Mouse (Mus musculus) bone marrow, adult 2 months (tissue): ENCODE measurements around the gene Kdm4d. TPM values are rescaled to one million over a fixed set of nuclear protein-coding genes. Genes with fewer than 3 reads are reported as not detected.

Experiments used
- H3K27ac ChIP-seq: fragments of 200-500 bp; 2 replicates; pipeline ENCODE4 v1.5.1; 2012; ENCODE audit warnings: low read depth, mild to moderate bottlenecking, control low read depth, inconsistent platforms, low read length; ENCODE audit not compliant: control insufficient read depth, poor library complexity, insufficient read depth
- H3K4me1 ChIP-seq: fragments of 200-500 bp; 2 replicates; pipeline ENCODE4 v1.6.1; 2011; ENCODE audit warnings: low read length; ENCODE audit not compliant: control insufficient read depth, insufficient read depth
- H3K4me3 ChIP-seq: fragments of 200-500 bp; replicated peaks from 2 replicates; pipeline ENCODE3; 2011; ENCODE audit warnings: mild to moderate bottlenecking, low read depth, low read length, control low read depth; ENCODE audit not compliant: control insufficient read depth
- CTCF ChIP-seq: fragments of 200-500 bp; IDR thresholded peaks from 2 replicates; pipeline ENCODE4 v1.5.1; 2011; ENCODE audit warnings: low read length, control low read depth; ENCODE audit not compliant: control insufficient read depth, insufficient read depth
- POLR2A ChIP-seq: fragments of 200-500 bp; IDR thresholded peaks from 2 replicates; pipeline ENCODE4 v1.6.1; 2011; ENCODE audit warnings: low read depth, mild to moderate bottlenecking, control low read depth, low read length, borderline replicate concordance; ENCODE audit not compliant: control insufficient read depth
- WGBS: fragments of 180-500 bp; shearing (Covaris S2); methylation state at CpG from one replicate; pipeline ENCODE4 v1.1.7; 2018; 5-methylcytosine and 5-hydroxymethylcytosine counted together
- polyA plus RNA-seq: library from polyadenylated mRNA; stranded (reverse); fragments of >200 nt; gene quantifications from 2 replicates; pipeline ENCODE4 v1.2.4, GENCODE M21; 2011; ENCODE audit warnings: low replicate concordance; ENCODE audit not compliant: missing spikeins, insufficient read depth, insufficient read length

The Kdm4d gene
- polyA plus RNA-seq, 1 experiment, result not detected

DNA sequence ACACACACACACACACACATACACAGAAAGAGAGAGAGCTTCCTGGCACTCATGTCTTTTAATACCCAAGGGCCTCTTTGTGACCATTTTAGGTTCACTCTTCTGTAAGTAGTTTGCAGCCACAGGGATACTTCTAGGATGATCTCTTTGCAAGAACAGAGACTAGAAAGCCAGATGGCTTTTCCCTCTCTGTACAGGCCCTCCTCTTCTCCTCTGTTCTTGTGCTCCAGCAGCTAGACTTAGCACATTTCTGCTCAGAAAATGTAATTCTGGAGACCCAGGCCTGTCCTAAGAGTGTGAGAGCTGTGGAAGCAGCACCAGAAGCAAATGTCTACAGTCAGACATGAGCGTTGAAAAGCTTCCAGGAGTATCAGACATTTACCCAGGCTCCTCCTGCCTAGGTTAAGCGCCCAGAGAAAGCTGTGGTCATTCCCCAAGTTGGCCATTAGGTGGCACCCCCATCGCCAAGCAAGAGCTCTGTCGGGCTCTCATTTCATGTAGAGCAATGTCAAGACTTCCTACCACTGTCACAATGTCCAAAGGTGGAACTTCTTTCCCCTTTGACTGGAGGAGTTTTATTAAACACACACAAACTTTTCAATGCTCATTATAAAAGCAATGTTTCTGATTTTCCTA, 23.2 kb upstream of the Kdm4d start:
- 1% methylated on average over 4 of the region's 4 CpGs for WGBS
- Histone ChIP-seq H3K27ac (no peak overlapping the region), H3K4me3 (no peak overlapping the region), H3K4me1 (no peaks in the 10 kb centered on the region)
- no peak for TF ChIP-seq POLR2A
- TF ChIP-seq CTCF, result peak; percentile 67; the same call in 1 of the 2 replicates

DNA sequence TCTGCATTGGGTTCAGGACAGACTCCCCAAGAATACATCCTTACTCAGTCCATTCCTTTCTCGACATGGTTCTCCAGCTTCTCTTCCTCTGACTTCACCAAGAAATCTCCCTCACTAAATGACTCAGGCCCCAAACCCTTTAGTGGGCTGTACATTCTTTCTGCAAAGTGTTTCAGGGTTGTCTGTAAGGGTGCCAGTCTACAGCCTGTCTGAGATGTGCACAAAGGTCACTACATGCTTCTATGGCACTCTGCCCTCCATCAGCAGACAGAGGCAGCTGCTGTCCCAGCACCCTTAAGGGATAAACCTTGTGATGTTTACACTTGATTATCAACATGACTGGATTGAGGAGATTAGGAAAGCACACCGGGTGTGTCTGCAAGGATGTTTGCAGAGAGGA, 21.4 kb upstream of the Kdm4d start:
- WGBS, result 41% methylated on average over 2 of the region's 2 CpGs
- H3K4me3 ChIP-seq, result no peak overlapping the region
- TF ChIP-seq CTCF, result no peak
- TF ChIP-seq POLR2A, result no peak
- H3K4me1 ChIP-seq, result no peaks in the 10 kb centered on the region
- H3K27ac ChIP-seq, result no peak overlapping the region

DNA sequence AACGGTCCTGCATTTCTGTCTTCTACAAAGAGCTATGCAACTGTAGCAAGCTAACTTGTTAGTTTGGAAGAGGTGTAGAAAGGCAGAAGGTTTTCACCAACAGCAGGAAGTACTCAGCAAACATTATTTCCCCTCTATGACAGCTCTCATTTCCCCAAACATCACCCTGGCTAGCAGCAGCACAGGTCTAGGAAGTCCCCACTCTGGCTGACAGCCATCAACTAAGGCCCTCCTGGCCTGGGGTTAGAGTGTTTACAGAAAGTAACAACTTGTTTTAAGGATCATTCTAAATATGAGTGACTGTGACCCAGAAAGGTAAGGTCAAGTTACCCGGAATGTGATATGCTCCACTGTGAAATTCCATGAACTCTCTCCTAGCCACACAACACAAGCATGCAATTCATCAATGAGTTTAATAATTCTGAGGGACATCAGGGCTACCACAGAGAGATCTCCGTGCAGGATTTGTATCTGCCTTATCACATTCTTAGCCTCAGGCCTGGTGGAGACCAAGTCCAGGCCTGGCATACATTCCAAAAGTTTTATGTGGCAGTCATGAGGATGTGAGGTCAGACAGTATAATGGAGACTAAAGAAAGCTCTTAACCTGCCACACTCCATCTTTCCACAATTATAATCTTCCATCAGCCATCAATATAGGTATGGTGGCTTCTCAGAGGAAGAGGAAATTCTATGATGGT, 20.8 kb upstream of the Kdm4d start:
- no peak overlapping the region for H3K4me3 ChIP-seq
- WGBS, result 23% methylated on average over 3 of the region's 3 CpGs
- H3K27ac ChIP-seq, result no peak overlapping the region
- TF ChIP-seq POLR2A, result no peak
- TF ChIP-seq CTCF, result no peak
- no peaks in the 10 kb centered on the region for H3K4me1 ChIP-seq

DNA sequence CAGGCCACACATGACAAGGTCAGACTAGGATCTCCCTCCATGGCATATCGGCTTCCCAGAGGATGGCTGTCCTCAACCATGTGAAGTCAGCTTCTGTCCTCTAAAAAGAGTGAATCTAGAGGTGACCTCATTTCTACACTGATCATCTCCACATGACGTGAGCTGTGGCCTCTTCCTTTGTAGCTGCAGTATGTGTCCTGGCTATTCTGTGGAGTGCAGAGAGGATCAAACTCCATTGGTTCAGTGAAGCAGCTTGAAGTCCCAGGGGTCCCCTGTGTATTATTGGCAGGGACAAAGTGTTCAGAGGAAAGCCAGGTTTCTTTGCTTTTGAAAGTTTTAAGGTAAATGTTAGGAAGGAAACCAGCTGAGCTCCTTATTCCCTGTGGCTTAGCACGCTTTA, 17.8 kb upstream of the Kdm4d start:
- WGBS, result 81% methylated on average over 3 of the region's 3 CpGs
- H3K27ac ChIP-seq, result no peak overlapping the region
- TF ChIP-seq CTCF, result no peak
- no peak for TF ChIP-seq POLR2A
- H3K4me1 ChIP-seq, result no peaks in the 10 kb centered on the region
- H3K4me3 ChIP-seq, result no peak overlapping the region

DNA sequence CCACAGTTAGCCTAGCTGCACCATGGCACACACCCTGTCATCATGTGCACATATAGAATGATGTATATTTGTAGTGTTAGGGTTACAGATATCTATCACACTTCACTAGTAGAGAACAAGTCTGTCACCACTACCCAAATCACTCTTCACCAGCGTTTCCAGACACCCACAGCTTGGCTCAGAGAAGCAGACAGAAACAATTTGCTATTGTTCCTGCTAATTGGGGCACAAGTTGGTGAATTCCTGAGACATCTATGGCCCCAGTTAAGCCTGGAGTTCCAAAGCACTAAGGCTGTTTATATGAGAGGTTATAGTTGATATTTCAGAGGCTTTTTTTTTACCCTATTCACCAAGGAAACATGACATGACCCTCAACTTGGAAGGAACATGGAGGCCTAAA, 17.0 kb upstream of the Kdm4d start:
- Histone ChIP-seq H3K27ac (no peak overlapping the region), H3K4me3 (no peak overlapping the region), H3K4me1 (no peaks in the 10 kb centered on the region)
- TF ChIP-seq CTCF, result no peak
- WGBS, result 88% methylated on average over 1 of the region's 1 CpGs

DNA sequence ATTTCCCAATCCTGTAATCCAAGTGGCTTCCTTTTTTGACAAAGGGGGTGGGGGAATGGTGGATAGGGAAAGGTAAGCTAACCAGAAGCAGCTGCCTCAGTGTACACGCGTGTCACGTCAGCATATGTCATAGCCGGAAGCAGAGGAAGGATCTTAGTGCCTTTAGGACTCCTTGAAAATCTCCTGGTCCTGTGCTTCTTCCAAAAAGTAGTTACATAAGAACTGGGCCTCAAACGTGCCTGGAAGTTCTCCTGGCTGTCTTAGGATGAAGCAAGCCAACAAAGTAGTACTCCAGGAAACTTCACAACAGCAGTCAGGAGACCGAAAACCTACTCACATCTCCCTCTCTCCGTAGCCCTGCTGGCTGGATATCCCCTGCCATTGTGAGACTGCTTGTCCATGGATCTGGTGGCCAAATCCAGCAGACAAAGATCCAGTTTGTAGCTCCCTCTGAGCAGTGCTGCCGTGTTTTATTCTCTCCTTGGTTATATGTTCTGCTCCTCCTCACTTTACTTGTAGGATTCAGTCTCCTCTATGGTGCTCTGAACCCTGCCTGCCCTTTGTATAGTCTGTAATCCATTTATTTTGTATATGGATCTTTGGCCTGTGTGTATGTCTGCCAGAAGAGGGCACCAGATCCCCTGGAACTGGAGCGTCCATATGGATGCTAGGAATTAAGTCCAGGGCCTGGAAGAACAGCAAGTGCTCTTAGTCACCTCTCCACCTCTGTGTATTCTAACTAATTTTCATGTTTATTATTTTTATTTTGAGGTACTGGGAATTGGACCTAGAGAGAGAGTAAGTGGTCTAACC, 12.6 kb upstream of the Kdm4d start:
- H3K4me1 ChIP-seq, result no peaks in the 10 kb centered on the region
- no peak overlapping the region for H3K4me3 ChIP-seq
- no peak overlapping the region for H3K27ac ChIP-seq
- 82% methylated on average over 9 of the region's 9 CpGs for WGBS
- TF ChIP-seq POLR2A (no peak), CTCF (no peak)

DNA sequence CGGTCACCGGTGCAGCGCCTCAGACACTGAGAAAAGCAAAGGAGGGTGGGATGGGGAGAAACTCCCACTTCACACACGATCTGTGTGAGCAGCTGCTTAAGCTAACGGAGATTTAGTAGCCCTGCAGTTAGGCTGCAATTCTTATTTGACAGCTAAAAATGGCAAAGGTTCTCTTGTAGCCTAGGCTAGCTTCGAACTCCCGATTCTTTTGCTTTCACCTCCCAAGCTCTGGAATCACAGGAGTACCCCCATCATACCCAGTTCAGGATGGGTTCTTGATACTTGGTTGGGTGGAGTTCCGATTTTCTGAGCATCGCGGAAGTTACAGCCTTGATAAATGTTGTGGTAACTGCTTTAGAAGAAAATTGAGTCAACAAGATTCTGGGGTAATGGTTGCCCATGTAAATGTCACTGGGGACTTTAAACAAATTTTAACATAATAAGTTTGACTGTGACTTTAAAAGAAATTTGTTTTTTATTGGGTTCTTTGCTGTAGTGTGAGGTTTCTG, 688 bp upstream of the Kdm4d start:
- H3K4me1 ChIP-seq, result no peaks in the 10 kb centered on the region; the same call in none of the 2 replicates
- TF ChIP-seq POLR2A (no peak), CTCF (no peak)
- H3K27ac ChIP-seq, result peak overlapping the region; percentile 76
- peak overlapping the region; percentile 98 for H3K4me3 ChIP-seq
- 1% methylated on average over 10 of the region's 10 CpGs for WGBS
